Mouse (Mus musculus) midbrain, postnatal 0 days (tissue): ENCODE measurements at regions not wholly inside any gene's neighbourhood (a gene's known extent, or its start where the extent isn't known, plus 50 kb on each side); places are given as distances from the start of the nearest gene placed in this dataset.

ENCODE experiments used
- ATAC-seq: fragments of 200-750 bp; cut with Nextera tagmentation; 2 replicates; pipeline ENCODE4 v1.8.0; 2017; ENCODE audit warnings: moderate number of reproducible peaks, mild to moderate bottlenecking, moderate TSS enrichment, moderate library complexity; ENCODE audit not compliant: low FRiP score
- DNase-seq: peaks from one replicate; pipeline ENCODE4 v3.0.0-alpha.2; 2015; ENCODE audit warnings: low spot score
- H3K27ac ChIP-seq: fragments of 300-500 bp; sonication (generic); 2 replicates; pipeline ENCODE4 v1.5.1; 2014; ENCODE audit warnings: low read depth, mild to moderate bottlenecking, low read length, mixed read lengths
- H3K27me3 ChIP-seq: fragments of 300-500 bp; sonication (generic); 2 replicates; pipeline ENCODE4 v1.6.1; 2014; ENCODE audit warnings: low read length, control low read depth, mixed read lengths; ENCODE audit not compliant: insufficient read depth
- H3K36me3 ChIP-seq: fragments of 300-500 bp; sonication (generic); 2 replicates; pipeline ENCODE4 v1.6.1; 2014; ENCODE audit warnings: low read length, control low read depth, mixed read lengths; ENCODE audit not compliant: insufficient read depth
- H3K4me1 ChIP-seq: fragments of 300-500 bp; sonication (generic); 2 replicates; pipeline ENCODE4 v1.6.1; 2014; ENCODE audit warnings: mild to moderate bottlenecking, control low read depth, antibody characterized with exemption, low read length, mixed read lengths; ENCODE audit not compliant: insufficient read depth
- H3K4me2 ChIP-seq: fragments of 300-500 bp; sonication (generic); 2 replicates; pipeline ENCODE4 v1.6.1; 2014; ENCODE audit warnings: low read depth, mild to moderate bottlenecking, low read length, mixed read lengths; ENCODE audit not compliant: poor library complexity, severe bottlenecking
- H3K4me3 ChIP-seq: fragments of 300-500 bp; sonication (generic); 2 replicates; pipeline ENCODE4 v1.5.1; 2014; ENCODE audit warnings: low read depth, mild to moderate bottlenecking, low read length, moderate library complexity
- H3K9ac ChIP-seq: fragments of 300-500 bp; sonication (generic); replicated peaks from 2 replicates; pipeline ENCODE4 v1.6.1; 2014; ENCODE audit warnings: mild to moderate bottlenecking, low read length, moderate library complexity, mixed read lengths; ENCODE audit not compliant: poor library complexity, severe bottlenecking
- H3K9me3 ChIP-seq: fragments of 300-500 bp; sonication (generic); 2 replicates; pipeline ENCODE4 v1.6.1; 2016; ENCODE audit warnings: low read length, control low read depth
- CTCF ChIP-seq: IDR thresholded peaks from 2 replicates; pipeline ENCODE4 v1.5.1; 2016; ENCODE audit warnings: antibody characterized with exemption, mild to moderate bottlenecking
- WGBS: fragments of 180-500 bp; shearing (Covaris S2); extraction: QIAGEN DNeasy Blood & Tissue Kit; methylation state at CpG from one replicate; pipeline ENCODE4 v1.1.7; 2014; 5-methylcytosine and 5-hydroxymethylcytosine counted together

DNA sequence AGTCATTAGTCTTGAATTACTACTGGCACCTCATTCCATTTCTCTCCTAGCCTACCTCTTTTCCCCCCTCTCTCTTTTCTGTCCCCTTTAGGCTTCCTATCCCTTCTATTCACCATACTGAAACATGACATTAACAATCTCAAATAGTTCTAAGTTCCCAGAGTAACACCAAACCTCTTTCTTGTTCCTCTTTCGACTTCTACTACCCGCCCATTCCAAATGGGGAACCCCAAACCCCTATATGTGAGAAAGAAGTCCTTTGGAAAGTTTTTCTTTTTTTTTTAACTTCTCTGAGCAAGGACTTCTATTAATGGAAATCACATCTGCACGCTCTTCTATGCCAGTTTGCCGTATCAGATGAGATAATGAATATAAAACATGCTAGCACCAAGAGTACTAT lies 97.7 kb upstream of the Acvr2a start:
- H3K9ac ChIP-seq, result no peak overlapping the region
- H3K27ac ChIP-seq, result no peak overlapping the region
- no peak overlapping the region for H3K4me2 ChIP-seq
- no peaks in the 10 kb centered on the region for H3K36me3 ChIP-seq
- TF ChIP-seq CTCF, result no peak
- H3K9me3 ChIP-seq, result no peaks in the 10 kb centered on the region
- no peak for DNase-seq
- no peak for ATAC-seq
- no peaks in the 10 kb centered on the region for H3K27me3 ChIP-seq
- WGBS, result 85% methylated on average over 4 of the region's 4 CpGs
- no peak overlapping the region for H3K4me3 ChIP-seq
- no peaks in the 10 kb centered on the region for H3K4me1 ChIP-seq

DNA sequence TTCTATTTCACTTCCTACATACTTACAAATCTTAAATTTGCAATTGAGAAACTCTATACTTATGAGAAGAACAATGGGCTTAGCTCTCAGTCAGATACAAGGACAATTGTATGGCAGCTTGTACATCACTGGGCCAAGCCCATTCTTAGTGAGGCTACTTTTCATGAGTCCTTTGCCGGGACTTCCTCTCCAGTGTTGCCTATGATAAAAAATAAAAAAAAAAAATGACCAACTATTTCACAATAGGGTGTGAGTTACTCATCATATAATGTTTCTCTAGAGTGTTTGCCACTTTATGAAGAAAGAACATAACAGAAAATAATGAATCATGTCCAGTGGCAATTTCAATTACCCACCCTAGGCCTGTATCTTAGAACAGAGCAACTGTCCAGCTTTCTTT lies 96.1 kb upstream of the Acvr2a start:
- Histone ChIP-seq H3K4me3 (no peak overlapping the region), H3K9me3 (no peaks in the 10 kb centered on the region), H3K4me2 (no peak overlapping the region), H3K36me3 (no peaks in the 10 kb centered on the region), H3K4me1 (no peaks in the 10 kb centered on the region), H3K27me3 (no peaks in the 10 kb centered on the region), H3K27ac (no peak overlapping the region), H3K9ac (no peak overlapping the region)
- DNase-seq (no peak), ATAC-seq (no peak)
- no peak for TF ChIP-seq CTCF
- WGBS, result 86% methylated on average over 1 of the region's 1 CpGs

DNA sequence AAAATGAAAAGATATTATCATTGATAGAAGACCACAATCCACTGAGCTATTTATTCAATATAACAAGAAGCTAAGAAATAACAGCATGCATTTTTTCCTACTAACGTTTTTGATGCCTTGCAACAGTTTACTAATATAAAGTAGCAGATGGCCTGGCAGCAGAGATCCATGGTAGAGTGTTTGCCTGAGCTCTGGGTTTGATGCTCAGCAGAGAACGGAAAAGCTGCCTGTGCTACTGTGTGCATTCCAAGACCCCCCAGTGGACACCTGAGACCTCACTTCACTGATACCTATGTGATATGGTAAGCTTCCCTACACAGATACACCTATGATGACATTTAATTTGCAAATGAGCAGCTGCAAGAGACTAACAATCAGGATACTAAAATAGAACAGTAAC lies 95.6 kb upstream of the Acvr2a start:
- Histone ChIP-seq H3K4me2 (no peak overlapping the region), H3K4me1 (no peaks in the 10 kb centered on the region), H3K27me3 (no peaks in the 10 kb centered on the region), H3K36me3 (no peaks in the 10 kb centered on the region), H3K4me3 (no peak overlapping the region), H3K27ac (no peak overlapping the region), H3K9me3 (no peaks in the 10 kb centered on the region), H3K9ac (no peak overlapping the region)
- no peak for ATAC-seq
- DNase-seq, result no peak
- WGBS, result 79% methylated on average over 2 of the region's 2 CpGs
- TF ChIP-seq CTCF, result no peak

DNA sequence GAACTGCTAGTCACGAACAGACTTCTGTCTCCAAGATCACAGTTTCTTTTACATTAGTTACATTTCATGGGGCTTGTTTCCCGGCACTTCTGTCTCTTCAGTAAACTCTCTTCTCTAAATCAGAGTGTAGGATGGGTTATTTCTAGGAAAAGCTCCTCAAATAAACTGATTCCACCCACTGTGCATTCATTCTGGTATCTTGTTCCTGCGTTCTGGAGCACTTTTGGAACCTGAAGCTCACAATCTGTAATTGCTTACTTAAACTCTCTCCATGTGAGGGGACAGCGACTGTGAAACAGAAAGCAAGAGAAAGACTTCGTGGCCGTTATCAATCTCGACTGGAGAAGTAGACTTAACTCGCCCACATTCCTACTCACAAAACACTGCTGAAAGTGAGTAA lies 83.1 kb upstream of the Acvr2a start:
- no peaks in the 10 kb centered on the region for H3K27me3 ChIP-seq
- TF ChIP-seq CTCF, result no peak
- no peaks in the 10 kb centered on the region for H3K9me3 ChIP-seq
- H3K4me3 ChIP-seq, result no peak overlapping the region
- H3K27ac ChIP-seq, result no peak overlapping the region
- DNase-seq (no peak), ATAC-seq (no peak)
- no peak overlapping the region for H3K4me2 ChIP-seq
- WGBS, result 72% methylated on average over 8 of the region's 8 CpGs
- no peaks in the 10 kb centered on the region for H3K4me1 ChIP-seq
- no peak overlapping the region for H3K9ac ChIP-seq
- H3K36me3 ChIP-seq, result no peaks in the 10 kb centered on the region

DNA sequence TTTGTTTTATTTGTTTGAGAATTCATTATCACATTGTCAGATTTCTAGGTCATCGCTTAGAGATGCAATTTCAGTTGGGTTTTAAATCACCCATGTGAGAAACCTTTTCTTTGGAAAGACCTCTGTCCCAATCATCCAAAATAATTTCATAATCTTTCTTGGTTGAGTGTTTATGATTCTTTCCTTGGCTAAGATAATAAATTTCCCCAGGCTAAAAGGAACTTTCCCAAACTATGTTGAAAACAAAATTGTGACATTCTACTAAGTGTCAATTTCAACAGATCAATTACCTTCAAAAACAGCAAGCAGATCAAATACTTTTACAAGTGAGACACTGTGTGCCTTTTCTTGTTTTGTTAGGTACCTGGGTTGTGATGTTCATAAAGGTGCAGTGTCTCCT lies 80.0 kb upstream of the Acvr2a start:
- ATAC-seq (no peak), DNase-seq (no peak)
- Histone ChIP-seq H3K4me1 (no peaks in the 10 kb centered on the region), H3K9ac (no peak overlapping the region), H3K4me3 (no peak overlapping the region), H3K9me3 (no peaks in the 10 kb centered on the region), H3K27me3 (no peaks in the 10 kb centered on the region), H3K27ac (no peak overlapping the region), H3K36me3 (no peaks in the 10 kb centered on the region), H3K4me2 (no peak overlapping the region)
- no peak for TF ChIP-seq CTCF
- WGBS, result 93% methylated on average over 1 of the region's 1 CpGs

DNA sequence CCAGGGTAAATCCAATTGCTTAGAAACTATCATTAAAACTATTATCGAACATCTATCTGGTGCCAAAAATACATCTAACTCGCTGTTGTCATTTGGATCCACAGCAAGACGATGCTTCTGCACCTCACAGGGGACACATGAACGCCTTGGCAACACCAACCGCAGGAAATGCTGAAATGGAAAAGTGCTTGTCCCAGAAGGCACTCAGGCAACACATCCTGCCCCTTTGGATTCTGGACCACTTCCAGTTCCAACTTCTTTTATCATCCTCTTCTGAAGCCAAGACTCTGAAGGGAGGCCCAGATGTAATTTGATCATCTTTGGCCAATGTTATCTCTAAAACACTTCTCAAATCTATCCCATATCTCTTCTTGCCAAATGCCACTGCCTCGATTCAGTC lies 79.4 kb upstream of the Acvr2a start:
- H3K36me3 ChIP-seq, result no peaks in the 10 kb centered on the region
- H3K9ac ChIP-seq, result no peak overlapping the region
- ATAC-seq, result no peak
- H3K27ac ChIP-seq, result no peak overlapping the region
- DNase-seq, result no peak
- no peak overlapping the region for H3K4me3 ChIP-seq
- no peaks in the 10 kb centered on the region for H3K9me3 ChIP-seq
- H3K27me3 ChIP-seq, result no peaks in the 10 kb centered on the region
- no peak for TF ChIP-seq CTCF
- no peaks in the 10 kb centered on the region for H3K4me1 ChIP-seq
- whole genome bisulfite sequencing, result 86% methylated on average over 6 of the region's 6 CpGs
- H3K4me2 ChIP-seq, result no peak overlapping the region

DNA sequence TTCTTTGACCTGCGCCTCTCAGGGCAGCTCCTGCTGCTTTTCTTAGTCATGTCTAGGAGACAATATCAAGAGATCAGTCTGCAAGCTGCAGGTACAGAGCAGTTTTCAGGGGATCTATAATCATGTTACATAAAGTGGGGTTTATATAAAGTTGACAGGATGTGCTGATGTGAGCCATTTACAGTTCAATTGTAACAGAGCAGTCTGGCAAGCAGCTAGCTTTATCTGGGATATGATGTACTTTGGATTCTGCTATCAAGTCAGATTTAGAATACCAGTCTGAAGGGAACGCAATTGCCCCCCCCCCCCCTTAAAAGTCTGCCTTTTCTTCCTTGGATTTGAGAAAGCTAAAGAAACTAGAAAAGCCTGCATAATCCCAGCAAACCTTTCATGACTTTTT lies 77.6 kb upstream of the Acvr2a start:
- 47% methylated on average over 2 of the region's 2 CpGs for WGBS
- TF ChIP-seq CTCF, result no peak

More for the DNA sequence above, 77.6 kb upstream of the Acvr2a start:
- ATAC-seq (no peak), DNase-seq (no peak)
- no peak overlapping the region for H3K27ac ChIP-seq
- H3K27me3 ChIP-seq, result no peaks in the 10 kb centered on the region
- no peak overlapping the region for H3K4me3 ChIP-seq
- no peak overlapping the region for H3K4me2 ChIP-seq
- H3K36me3 ChIP-seq, result no peaks in the 10 kb centered on the region
- no peaks in the 10 kb centered on the region for H3K9me3 ChIP-seq
- H3K9ac ChIP-seq, result no peak overlapping the region
- no peaks in the 10 kb centered on the region for H3K4me1 ChIP-seq
